Mouse (Mus musculus): ENCODE results near the gene Pepd.
A peak's percentile ranks its signal among the peaks of the same experiment; 100 is the strongest.

Gene Pepd

DNA sequence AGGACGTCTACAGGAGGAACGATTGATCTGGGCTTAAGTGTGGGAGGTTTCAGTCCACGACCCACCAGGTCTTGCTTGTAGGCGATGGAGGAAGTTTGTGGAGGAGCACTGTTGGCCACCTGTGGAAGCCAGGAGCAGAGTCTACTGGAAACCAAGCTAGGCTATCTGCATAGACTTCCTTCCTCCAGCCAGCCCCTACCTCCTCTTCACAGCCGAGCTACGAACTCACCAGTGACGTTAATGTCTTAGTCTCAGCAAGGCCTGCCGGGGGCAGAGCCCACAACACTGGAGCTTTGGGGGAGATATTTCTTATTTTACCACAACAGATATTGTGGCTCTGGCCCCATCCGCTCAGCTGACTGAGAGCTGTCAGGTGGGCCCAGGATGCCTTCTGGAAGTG lies 73.0 kb downstream of the Pepd start:
- no peak for DNase-seq

DNA sequence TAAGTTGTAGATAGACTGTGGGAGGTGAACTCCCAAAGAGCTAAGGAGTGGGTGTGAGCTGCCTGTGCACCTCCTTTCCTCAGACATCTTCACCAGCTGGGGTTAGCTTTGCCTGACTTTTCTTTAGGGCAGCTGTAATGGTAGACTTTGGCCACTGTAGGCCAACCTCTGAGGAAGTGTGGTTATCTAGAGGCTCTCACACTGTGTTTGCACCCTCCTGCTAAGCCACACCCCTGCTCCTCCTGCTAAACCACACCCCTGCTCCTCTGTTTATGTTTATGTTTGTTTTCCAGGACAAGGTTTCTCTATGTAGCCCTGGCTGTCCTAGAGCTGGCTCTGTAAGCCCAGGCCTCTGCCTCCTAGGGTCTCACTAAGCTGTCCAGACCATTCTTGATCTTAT lies 73.5 kb downstream of the Pepd start:
- DNase-seq: no peak

GRCm38 (mm10) chr7:34986575-34987150 lies 74.5 kb downstream of the Pepd start:
- DNase-seq: no peak

- no peak for DNase-seq
These were observed 75.1 kb downstream of the Pepd start for GRCm38 (mm10) chr7:34987258-34987657.

GRCm38 (mm10) chr7:34988488-34988887 lies 76.3 kb downstream of the Pepd start:
- no peak for DNase-seq

DNA sequence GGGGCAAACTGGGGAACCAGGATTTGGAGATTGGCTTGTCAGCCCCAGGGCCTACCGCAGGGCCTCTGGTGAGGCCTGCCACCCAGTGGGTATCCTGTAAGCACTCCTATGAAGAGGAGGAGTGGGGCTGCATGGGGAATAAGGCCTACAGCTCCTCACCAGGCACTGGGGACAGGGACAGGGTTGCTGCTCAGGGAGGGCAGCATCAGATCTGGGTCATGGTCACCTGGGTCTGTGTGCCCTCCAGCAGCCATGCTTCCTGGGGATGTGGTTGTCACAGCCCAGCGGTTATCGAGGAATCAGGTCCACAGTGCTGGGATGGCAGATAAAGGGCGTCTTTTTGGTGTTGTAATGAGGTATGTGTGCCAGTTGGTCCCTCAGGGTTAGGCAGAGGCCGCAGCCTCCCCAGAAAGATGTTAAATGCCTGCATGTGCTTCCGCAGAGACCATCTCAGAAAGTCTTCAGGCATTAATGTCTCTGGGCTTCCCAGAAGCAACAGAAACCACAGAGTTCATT lies 79.6 kb downstream of the Pepd start:
- no peak for DNase-seq

DNA sequence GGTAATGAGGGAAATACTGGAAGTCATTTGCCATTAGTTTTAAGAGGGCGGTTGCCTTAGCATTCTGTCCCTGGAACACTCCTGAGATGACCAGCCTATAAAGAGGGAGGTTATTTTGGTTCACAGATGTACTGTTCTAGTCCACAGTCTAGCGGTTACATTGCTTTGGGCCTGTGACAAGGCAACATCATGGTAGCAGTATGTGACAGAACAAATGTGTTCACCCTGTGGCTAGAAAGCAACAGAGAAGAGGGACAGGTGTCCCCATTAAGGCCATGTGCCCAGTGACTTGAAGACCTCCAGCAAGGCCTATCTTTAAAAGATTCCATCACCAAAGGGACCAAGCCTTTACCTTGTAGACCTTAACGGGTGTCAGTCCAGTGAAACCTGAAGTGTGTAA lies 80.6 kb downstream of the Pepd start:
- no peak for DNase-seq

DNA sequence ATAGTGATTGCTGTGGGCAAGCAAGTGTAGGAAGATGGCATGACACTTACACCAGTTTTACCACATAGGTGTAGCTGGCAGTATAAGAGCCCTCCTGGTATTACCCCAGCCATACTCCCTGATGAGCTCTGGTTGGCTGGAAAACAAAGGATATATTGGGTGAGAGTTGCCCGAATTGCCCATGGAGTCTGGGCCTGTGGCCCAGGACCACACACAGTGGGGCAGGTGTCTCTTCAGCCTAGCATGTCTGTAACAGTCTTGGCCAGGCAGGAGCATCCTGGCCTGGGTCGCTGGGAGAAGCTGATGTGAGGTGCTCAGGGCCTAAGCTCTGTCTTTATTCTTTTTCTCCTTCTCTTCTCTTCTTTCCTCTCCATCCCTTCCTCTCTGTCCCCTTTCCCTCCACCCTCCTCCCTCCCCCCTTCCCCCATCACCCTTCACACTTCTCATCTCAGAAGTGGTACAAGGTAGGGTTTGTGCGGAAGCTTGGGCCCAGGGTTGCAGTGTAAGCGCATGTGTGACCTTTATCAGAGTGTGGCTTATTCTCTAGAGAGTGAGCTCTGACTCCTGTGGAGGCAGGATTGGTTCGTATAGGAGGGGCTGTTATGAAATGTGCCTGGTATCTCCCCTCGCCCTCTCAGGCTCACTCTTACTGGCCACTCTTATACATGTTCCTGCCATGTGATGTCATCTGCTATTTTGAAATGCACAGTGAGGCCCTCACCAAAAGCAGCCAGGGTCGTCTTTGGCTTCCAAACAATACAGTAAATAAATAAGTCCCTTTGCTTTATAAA lies 83.9 kb downstream of the Pepd start:
- DNase-seq: no peak

DNA sequence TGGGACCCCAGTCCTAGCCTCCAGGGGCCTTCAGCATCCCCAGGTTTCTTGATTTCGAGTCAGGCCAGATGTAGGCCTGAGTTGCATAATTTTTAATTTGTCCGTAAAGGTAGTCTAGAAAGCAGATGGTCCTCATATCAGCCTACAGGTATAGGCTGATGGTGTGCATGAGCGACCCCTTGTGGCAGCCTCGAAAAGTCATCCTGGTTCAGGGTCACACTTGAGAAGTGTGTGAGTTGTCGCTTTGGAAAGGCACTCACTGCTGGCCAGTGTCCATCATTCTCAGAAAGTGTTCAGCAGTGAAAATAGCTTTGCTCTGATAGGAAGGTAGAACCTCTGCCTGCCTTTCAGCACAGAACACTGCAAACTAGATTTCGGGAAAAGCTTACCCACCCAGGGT lies 88.7 kb downstream of the Pepd start:
- DNase-seq: no peak

DNA sequence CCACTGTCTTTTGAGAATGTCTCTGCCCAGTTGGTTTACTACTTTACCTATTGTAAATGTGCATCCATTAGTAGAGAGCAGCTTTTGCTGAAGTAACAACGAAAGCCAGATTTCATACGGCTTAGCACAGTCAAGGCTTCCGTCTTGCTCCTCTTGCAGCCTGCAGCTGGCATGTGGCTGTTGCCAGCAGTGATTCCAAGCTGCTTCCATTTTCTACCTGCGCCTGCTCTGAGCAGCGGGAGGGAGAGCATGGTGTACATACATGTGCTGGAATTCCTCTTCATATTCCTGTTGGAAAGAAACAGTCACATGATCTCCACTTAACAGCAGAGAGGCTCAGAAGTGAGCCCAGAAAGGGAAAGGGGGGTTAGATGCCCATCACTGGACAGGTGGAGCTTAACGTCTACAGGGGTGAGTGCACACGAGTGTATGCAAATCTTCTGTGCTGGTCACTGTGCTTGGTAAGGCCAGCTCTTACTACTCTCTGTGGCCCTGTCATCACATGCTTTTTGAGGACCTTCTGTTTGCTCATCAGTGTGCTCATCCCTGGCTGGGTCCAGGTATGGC lies 91.1 kb downstream of the Pepd start:
- DNase-seq: no peak

GRCm38 (mm10) chr7:35006661-35007060 lies 94.5 kb downstream of the Pepd start:
- no peak for DNase-seq

- DNase-seq: no peak
These were observed 101.0 kb downstream of the Pepd start for GRCm38 (mm10) chr7:35013228-35013627.

GRCm38 (mm10) chr7:35015252-35015651 lies 103.1 kb downstream of the Pepd start:
- DNase-seq: no peak

DNA sequence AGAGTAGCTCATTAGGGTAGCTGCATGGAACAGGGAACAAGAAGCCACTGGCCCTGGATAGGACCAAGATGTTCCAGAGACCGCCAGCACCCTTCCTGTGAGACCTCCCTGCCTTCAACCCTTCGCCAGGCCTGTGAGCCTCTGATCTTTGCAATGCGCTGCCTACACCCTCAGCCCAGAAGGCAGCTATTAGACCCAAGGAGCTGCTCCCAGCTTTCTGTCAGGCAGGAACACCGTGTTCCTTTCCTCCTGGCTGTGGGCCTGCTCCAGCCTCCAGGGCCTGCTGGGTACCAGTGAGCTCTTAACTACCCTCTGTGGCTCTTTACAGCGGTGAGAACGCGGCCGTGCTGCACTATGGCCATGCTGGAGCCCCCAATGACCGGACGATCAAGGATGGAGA lies 109.2 kb downstream of the Pepd start:
- DNase-seq: no peak

- no peak for DNase-seq
These were observed 111.1 kb downstream of the Pepd start for GRCm38 (mm10) chr7:35023251-35023650.

- DNase-seq: no peak
These were observed 112.2 kb downstream of the Pepd start for GRCm38 (mm10) chr7:35024426-35024825.

- DNase-seq: peak; percentile 68
These were observed 113.5 kb downstream of the Pepd start for GRCm38 (mm10) chr7:35025409-35026275.

- DNase-seq: no peak
These were observed 114.1 kb downstream of the Pepd start for GRCm38 (mm10) chr7:35026276-35026630.

GRCm38 (mm10) chr7:35026838-35027291 lies 114.7 kb downstream of the Pepd start:
- no peak for DNase-seq

- no peak for DNase-seq
These were observed 115.7 kb downstream of the Pepd start for GRCm38 (mm10) chr7:35027801-35028420.

GRCm38 (mm10) chr7:35028559-35028958 lies 116.4 kb downstream of the Pepd start:
- DNase-seq: no peak

GRCm38 (mm10) chr7:35029228-35029627 lies 117.0 kb downstream of the Pepd start:
- no peak for DNase-seq

DNA sequence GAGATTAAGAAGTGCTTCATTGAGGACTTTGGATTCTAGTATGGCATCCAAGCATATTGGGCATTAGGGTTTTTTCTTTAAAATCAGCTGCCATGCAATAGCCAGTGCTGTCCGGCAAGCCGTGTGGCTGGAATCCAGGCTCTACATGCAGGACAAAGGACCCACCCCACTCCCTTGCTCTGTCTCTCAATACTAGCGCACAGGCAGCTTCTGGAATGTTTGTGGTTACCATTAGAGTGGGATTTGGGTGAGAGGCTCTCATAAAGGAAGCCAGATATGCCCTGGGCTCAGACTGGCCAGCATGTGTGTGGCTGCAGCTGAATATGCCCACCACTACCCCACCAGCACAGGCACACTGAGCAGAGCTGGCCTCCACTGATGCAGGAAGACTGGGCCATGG lies 117.5 kb downstream of the Pepd start:
- DNase-seq: no peak
